Mouse (Mus musculus) R1 (cell line): Measurements from ENCODE around the gene Cdh4.

ENCODE experiments used
- DNase-seq: peaks from one replicate; pipeline ENCODE4 v3.0.0-alpha.2; 2018; ENCODE audit warnings: low read depth, low spot score

Cdh4 gene

DNA sequence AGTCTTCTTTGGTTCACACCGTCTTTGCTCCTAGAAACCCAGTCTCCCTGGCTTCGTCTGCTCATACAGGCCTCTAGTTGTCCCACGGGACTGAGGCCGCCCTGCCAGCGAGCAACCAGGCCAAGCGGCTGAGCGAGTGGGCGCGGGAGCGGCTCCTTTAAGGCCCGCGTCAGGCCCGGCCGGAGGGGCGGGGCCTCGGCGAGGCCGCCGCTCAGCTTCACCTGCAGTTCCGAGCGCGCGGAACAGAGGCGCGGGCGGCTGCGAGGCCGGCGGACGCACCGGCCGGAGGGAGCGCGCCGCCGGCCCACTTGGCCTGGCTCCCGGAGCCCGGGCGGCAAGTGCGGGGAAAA is at the start of gene Cdh4:
Cdh4 (plus strand) TSS at position 241 of the 350 bp plus-strand sequence.
- DNase-seq: peak; percentile 77

DNA sequence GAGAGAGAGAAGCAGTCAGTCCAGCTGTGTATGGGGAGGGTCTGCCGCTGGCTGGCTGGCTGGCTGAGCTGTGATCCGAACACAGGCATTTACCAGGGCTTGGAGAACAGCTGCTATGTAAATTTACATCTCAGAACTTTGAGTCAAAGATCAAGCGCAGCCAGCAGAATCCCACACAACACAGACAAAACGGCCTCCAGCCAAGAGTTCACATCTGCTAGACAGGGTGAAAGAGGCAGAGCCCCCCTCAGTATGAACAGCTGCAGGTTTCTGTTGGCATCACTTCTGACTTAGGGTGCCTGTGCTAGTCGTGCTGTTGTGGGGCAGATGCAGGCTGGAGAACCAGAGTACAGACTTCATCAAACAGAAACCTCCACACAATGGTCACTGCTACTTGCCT is 46.8 kb upstream of the Cdh4 start:
- DNase-seq: no peak

- DNase-seq: peak; percentile 46
Measured at GRCm38 (mm10) chr2:179399645-179400249, 42.5 kb upstream of the Cdh4 start.

- no peak for DNase-seq
Measured at GRCm38 (mm10) chr2:179410866-179411561, 31.2 kb upstream of the Cdh4 start.

GRCm38 (mm10) chr2:179412966-179413365 is 29.3 kb upstream of the Cdh4 start:
- DNase-seq: no peak

DNA sequence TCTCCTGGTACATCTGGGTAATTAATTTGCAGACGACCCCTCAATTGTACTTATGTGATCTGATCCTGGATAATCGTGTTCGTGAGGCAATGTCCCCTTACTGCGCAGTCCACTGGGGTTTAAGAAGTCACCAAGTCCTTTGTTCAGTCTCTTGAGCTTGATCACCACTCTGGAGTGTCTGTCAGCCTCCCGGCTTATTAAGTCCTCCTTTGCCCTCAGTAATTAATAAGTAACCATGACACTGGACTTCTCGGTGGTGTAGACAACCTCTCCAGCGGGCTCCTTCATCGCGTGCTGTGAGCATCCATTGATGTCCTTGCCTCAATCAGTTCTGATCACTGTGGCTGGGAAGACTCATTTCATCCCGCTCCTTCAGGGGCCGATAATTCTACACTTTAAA is 28.0 kb upstream of the Cdh4 start:
- DNase-seq: no peak

GRCm38 (mm10) chr2:179414704-179415103 is 27.5 kb upstream of the Cdh4 start:
- peak; percentile 61 for DNase-seq

GRCm38 (mm10) chr2:179415892-179416403 is 26.3 kb upstream of the Cdh4 start:
- no peak for DNase-seq

GRCm38 (mm10) chr2:179416587-179417227 is 25.5 kb upstream of the Cdh4 start:
- no peak for DNase-seq

- no peak for DNase-seq
Measured at GRCm38 (mm10) chr2:179425602-179426001, 16.6 kb upstream of the Cdh4 start.

GRCm38 (mm10) chr2:179428889-179429288 is 13.3 kb upstream of the Cdh4 start:
- DNase-seq: no peak

- DNase-seq: no peak
Measured at GRCm38 (mm10) chr2:179440161-179440560, 2.1 kb upstream of the Cdh4 start.

DNA sequence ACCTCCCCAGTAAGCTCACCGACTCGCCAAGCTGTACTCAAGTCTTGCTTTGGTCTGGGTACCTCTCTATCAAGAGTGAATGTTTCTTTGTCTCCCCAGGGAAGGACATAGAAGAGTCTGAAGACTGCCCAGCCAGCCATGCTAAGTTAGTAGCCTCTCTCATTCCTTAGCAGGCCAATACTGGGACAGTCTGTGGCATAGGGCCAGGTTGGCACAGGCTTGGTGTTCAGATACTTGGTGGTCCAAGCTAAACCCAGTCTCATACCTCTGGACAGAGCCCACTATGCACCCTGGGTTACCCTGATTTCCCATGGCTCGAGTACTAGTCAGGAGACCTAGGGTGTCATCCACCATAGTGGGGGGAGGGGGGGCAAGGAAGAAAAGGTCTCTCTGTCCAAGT is 1.1 kb upstream of the Cdh4 start:
- no peak for DNase-seq

DNA sequence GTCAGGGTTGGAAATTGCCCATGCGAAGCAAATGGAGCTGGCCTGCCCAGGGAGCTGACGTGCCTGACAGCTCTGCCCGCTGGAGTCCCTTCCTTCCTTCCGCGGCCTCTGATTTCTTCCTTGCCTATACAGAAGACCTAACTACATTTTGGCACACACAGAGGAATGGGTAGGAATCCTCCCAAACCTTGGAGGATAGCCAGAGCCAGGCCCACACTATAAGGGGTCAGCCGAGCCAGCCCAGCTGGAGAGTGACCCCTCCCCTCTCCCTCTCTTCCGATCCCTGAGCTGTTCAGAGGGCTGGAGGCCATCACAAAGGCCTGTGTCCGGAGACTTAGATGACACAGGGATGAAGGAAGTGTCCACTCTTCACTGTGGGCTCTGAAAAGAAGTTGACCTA is 514 bp upstream of the Cdh4 start:
- no peak for DNase-seq

DNA sequence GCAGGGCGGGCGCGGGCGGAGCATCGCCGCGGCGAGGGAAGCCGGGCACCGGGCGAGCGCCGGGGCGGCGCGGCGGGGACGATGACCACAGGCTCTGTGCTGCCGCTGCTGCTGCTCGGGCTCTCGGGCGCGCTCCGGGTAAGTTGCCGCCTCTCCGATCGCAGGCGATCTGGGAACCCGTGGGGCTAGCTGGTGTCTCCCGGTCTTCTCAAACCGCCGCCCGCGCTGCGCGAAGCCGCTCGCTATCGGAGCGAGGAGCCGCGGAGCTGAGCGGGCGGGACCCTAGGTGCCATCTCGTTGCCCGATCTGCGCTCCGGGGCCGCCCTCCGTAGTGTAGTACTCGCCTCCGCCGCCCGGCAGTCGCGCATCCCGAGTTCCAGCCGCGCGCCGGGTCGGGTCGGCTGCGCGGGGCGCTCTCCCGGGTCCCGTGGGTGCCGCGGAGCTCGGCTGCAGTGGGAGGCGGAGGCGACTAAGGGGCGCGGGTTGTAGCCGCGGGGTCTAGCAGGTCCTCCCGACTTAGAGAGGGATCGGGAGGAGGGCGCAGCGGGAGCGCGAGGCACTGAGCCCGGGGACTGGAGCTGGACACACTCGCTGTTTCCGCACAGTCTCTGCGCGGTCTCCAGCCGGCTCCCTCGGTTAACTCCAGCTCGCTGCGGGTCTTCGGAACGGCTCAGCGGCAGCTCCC is 452 bp downstream of the Cdh4 start:
- DNase-seq: peak; percentile 66

GRCm38 (mm10) chr2:179443226-179443815 is 1.1 kb downstream of the Cdh4 start:
- DNase-seq: peak; percentile 50

DNA sequence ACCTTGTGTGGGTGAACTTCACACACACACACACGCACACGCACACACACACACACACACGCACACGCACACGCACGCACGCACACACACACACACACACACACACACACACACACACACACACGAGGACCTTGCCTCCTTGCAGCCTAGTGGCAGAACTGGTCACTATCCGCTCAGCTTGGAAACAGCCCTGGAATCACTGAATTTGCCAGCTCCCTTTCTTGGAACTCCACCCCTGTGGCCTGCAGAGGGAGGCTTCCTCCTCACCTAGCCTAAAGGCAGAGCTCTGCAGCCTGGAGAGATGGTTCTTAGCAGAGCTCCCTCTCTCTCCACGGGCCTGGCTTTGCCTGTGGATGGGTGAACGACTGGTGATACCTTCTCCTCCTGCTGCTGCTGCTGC is 1.7 kb downstream of the Cdh4 start:
- peak; percentile 49 for DNase-seq

DNA sequence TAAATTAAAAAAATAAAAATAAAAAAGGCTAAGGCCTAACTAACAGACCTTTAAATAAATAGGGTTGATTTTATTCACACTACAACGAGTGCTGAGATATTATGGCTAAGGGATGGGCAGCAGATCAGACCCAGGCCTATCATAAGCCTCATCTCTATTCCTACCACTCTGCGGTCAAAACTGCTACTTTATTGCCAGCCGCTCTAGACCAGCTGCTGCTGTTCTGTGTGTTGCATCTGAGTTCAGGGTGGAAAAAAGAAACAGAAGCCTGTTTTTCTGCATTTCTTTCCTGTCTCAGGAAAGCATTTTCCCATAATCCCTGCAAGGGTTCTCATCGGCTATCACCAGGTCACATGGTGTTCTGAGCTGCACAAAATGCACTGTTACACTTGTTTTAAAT is 6.0 kb downstream of the Cdh4 start:
- DNase-seq: no peak

GRCm38 (mm10) chr2:179449018-179449417 is 6.8 kb downstream of the Cdh4 start:
- DNase-seq: peak; percentile 64

GRCm38 (mm10) chr2:179459196-179459595 is 17.0 kb downstream of the Cdh4 start:
- no peak for DNase-seq

- no peak for DNase-seq
Measured at GRCm38 (mm10) chr2:179459606-179460005, 17.4 kb downstream of the Cdh4 start.

- DNase-seq: no peak
Measured at GRCm38 (mm10) chr2:179463514-179463913, 21.3 kb downstream of the Cdh4 start.
